8 mouse cellular contexts compared by ENCODE assay signal in genomic region chr10:127526048-127526447, GRCm38 (mm10). TPM values are rescaled to one million over a fixed set of nuclear protein-coding genes. Genes with fewer than 3 reads are reported as not detected.
DNase-seq lines count a peak whose midpoint lies in the region.

No protein-coding gene starts in this region.

- peak; percentile 10 for DNase-seq in embryo, embryonic 10.5 days (ENCODE audit: low spot score)
- no peak for DNase-seq in embryo, embryonic 9.5 days (ENCODE audit: extremely low spot score)
- peak; percentile 47 for DNase-seq in T-cell, adult 2 months (ENCODE audit: low spot score)
- DNase-seq in induced T-regulatory cell, adult 2 months (ENCODE audit: low read depth) = peak; percentile 57
- peak; percentile 75 for DNase-seq in naive thymus-derived CD4-positive, alpha-beta T cell, adult 2 months (ENCODE audit: low read depth)
- no peak for DNase-seq in adrenal gland, postnatal 14 days
- no peak for DNase-seq in right cerebral cortex, postnatal 4 days
- no peak for DNase-seq in adrenal gland, adult (ENCODE audit: inconsistent age in 2 of 2, low spot score in 1 of 2)

RNA-seq across cellular contexts. Expression of gene Shmt2, which starts 3.8 kb away (rescaled TPM):
- 50.9 and 57.3 TPM in 2 replicates for total RNA-seq in adrenal gland, postnatal 14 days (2021)

RNA-seq across cellular contexts. Expression of gene Nxph4, which starts 8.3 kb away (rescaled TPM):
- total RNA-seq in adrenal gland, postnatal 14 days (2021) = 7.4 and 8.0 TPM in 2 replicates

RNA-seq across cellular contexts. Expression of gene Ndufa4l2, which starts 11.3 kb away (rescaled TPM):
- 53.5 and 55.7 TPM in 2 replicates for total RNA-seq in adrenal gland, postnatal 14 days (2021)

RNA-seq across cellular contexts. Expression of gene Stac3, which starts 24.6 kb away (rescaled TPM):
- total RNA-seq in adrenal gland, postnatal 14 days (2021) = 1.7 and 2.7 TPM in 2 replicates

Comparison
In these comparisons a context has a peak if more than half of its experiments do, and no peak if none do; other contexts are left out.
1. DNase-seq: peak in embryo, embryonic 10.5 days (single experiment), T-cell, adult 2 months (single experiment), induced T-regulatory cell, adult 2 months (single experiment) and naive thymus-derived CD4-positive, alpha-beta T cell, adult 2 months (single experiment); none in embryo, embryonic 9.5 days (single experiment), adrenal gland, postnatal 14 days (single experiment), right cerebral cortex, postnatal 4 days (single experiment) and adrenal gland, adult (0 of 2).